ENCODE assay signal across 8 mouse cellular contexts in genomic region chr17:13669206-13669605, GRCm38 (mm10).
DNase-seq lines count a peak whose midpoint lies in the region; ATAC-seq and TF ChIP-seq lines count a peak whose summit lies in the region.

No protein-coding gene starts in this region.

- no peak for TF ChIP-seq POLR2A in lung, adult 2 months (IDR thresholded peaks at IDR 0.05; ENCODE audit: borderline replicate concordance, extremely low read depth, low read depth, low read length)

- ATAC-seq in heart, embryonic 14.5 days (ENCODE audit: insufficient number of reproducible peaks, insufficient read depth, low FRiP score, low read depth) = no peak
- peak; percentile 47; the same call in 1 of the 2 replicates for ATAC-seq in granulocyte monocyte progenitor cell, adult 5-6 weeks (replicated peaks; ENCODE audit: poor library complexity, severe bottlenecking)

- H3K9me3 ChIP-seq in heart, embryonic 14.5 days (ENCODE audit: control insufficient read depth, low read length) = 0 out of 2 replicates have a peak, but pooled peaks cover 2% of the 10 kb centered on the region

- no peak overlapping the region for H3K9ac ChIP-seq in heart, embryonic 14.5 days (ENCODE audit: low read length)

- H3K4me2 ChIP-seq in heart, embryonic 14.5 days (ENCODE audit: low read length) = peak overlapping the region; percentile 54

- no peaks in the 10 kb centered on the region for H3K36me3 ChIP-seq in heart, embryonic 14.5 days (ENCODE audit: control insufficient read depth, insufficient read depth, low read length)

- H3K4me3 ChIP-seq in heart, embryonic 14.5 days (ENCODE audit: control insufficient read depth in 1 of 2, insufficient read depth in 1 of 2, low read depth in 1 of 2, low read length in 2 of 2) = no peak overlapping the region
- H3K4me3 ChIP-seq in lung, adult 2 months (replicated peaks; ENCODE audit: extremely low read depth, low read depth, low read length) = no peak overlapping the region

- no peak for DNase-seq in heart, adult 11 months
- DNase-seq in adrenal gland, adult 18-20 months (ENCODE audit: low spot score in 2 of 2) = peak; percentile 45 to 55
- peak; percentile 60 for DNase-seq in lung, adult 2 months
- DNase-seq in right cerebral cortex, adult 2 months (ENCODE audit: low spot score in 2 of 2) = peak; percentile 30 to 55
- no peak for DNase-seq in spleen, postnatal 14 days (ENCODE audit: low spot score in 2 of 2)
- DNase-seq in gastrocnemius, postnatal 4 days (ENCODE audit: low spot score in 2 of 2) = no peak

- 0 out of 2 replicates have a peak, but pooled peaks have one; percentile 0 for TF ChIP-seq CTCF in lung, adult 2 months (IDR thresholded peaks at IDR 0.05; ENCODE audit: insufficient read depth, low read length)

- H3K27ac ChIP-seq in heart, embryonic 14.5 days (replicated peaks in 1 of 2; ENCODE audit: control insufficient read depth in 1 of 2, insufficient read depth in 1 of 2, low read depth in 2 of 2, low read length in 2 of 2) = no peak overlapping the region

- 14% methylated on average over 8 of the region's 8 CpGs for WGBS in heart, embryonic 14.5 days
- WGBS in lung, adult 2 months = 26% methylated on average over 8 of the region's 8 CpGs

- H3K4me1 ChIP-seq in heart, embryonic 14.5 days (ENCODE audit: control insufficient read depth in 2 of 2, insufficient read depth in 2 of 2, low read length in 2 of 2) = peaks cover 20 to 22% of the 10 kb centered on the region in 2 experiments
- H3K4me1 ChIP-seq in lung, adult 2 months (ENCODE audit: control insufficient read depth, insufficient read depth, low read length) = peaks cover 10% of the 10 kb centered on the region; the same call in 1 of the 2 replicates

- no peaks in the 10 kb centered on the region for H3K27me3 ChIP-seq in heart, embryonic 14.5 days (ENCODE audit: control insufficient read depth, insufficient read depth, low read length)

Comparison
In these comparisons a context has a peak if more than half of its experiments do, and no peak if none do; other contexts are left out.
1. DNase-seq: peak in adrenal gland, adult 18-20 months (2 of 2), lung, adult 2 months (single experiment) and right cerebral cortex, adult 2 months (2 of 2); none in heart, adult 11 months (single experiment), spleen, postnatal 14 days (0 of 2) and gastrocnemius, postnatal 4 days (0 of 2).